ENCODE assay signal across 8 mouse cellular contexts in genomic region chrX:159626907-159627587, GRCm38 (mm10). TPM values are rescaled to one million over a fixed set of nuclear protein-coding genes. Genes with fewer than 3 reads are reported as not detected.
DNase-seq lines count a peak whose midpoint lies in the region; ATAC-seq and TF ChIP-seq lines count a peak whose summit lies in the region.

TSS of gene Sh3kbp1 (plus strand) at chrX:159627272.

- peak within 1 kb of the TSS; percentile 18; the same call in 1 of the 2 replicates for H3K27ac ChIP-seq in heart, embryonic 12.5 days (ENCODE audit: poor library complexity, severe bottlenecking)
- peak within 1 kb of the TSS; percentile 68 for H3K27ac ChIP-seq in kidney, embryonic 16.5 days (ENCODE audit: low read length)
- H3K27ac ChIP-seq in liver, embryonic 11.5 days (ENCODE audit: low read depth, low read length), result peak within 1 kb of the TSS; percentile 55
- H3K27ac ChIP-seq in stomach, embryonic 14.5 days (ENCODE audit: low read length), result peak within 1 kb of the TSS; percentile 61; the same call in 1 of the 2 replicates

- peak; percentile 37 for TF ChIP-seq POLR2A in myocyte (IDR thresholded peaks at IDR 0.05; ENCODE audit: insufficient read length, low read depth)

- peaks cover 7% of the 10 kb centered on the region; the same call in 1 of the 2 replicates for H3K4me1 ChIP-seq in heart, embryonic 12.5 days (replicated peaks)
- H3K4me1 ChIP-seq in kidney, embryonic 16.5 days (ENCODE audit: insufficient read depth, low read length), result peaks cover 8% of the 10 kb centered on the region; the same call in 1 of the 2 replicates
- H3K4me1 ChIP-seq in liver, embryonic 11.5 days (replicated peaks; ENCODE audit: control insufficient read depth, insufficient read depth, low read length), result peaks cover 7% of the 10 kb centered on the region; the same call in 1 of the 2 replicates
- H3K4me1 ChIP-seq in stomach, embryonic 14.5 days (ENCODE audit: control insufficient read depth, insufficient read depth, low read length), result 0 out of 2 replicates have a peak, but pooled peaks cover 2% of the 10 kb centered on the region

- peak within 1 kb of the TSS; percentile 78 for H3K9ac ChIP-seq in heart, embryonic 12.5 days
- H3K9ac ChIP-seq in kidney, embryonic 16.5 days (replicated peaks; ENCODE audit: low read length), result peak within 1 kb of the TSS; percentile 73
- peak within 1 kb of the TSS; percentile 70 for H3K9ac ChIP-seq in liver, embryonic 11.5 days (ENCODE audit: low read depth, low read length)
- peak within 1 kb of the TSS; percentile 37 for H3K9ac ChIP-seq in stomach, embryonic 14.5 days (replicated peaks; ENCODE audit: low read depth, low read length)

- DNase-seq in CD4-positive, CD25-positive, alpha-beta regulatory T cell, adult 2 months (ENCODE audit: low read depth, low spot score), result peak; percentile 79
- peak; percentile 20 for DNase-seq in brain, embryonic 18.5 days (ENCODE audit: low read depth, low spot score)
- no peak for DNase-seq in liver, embryonic 11.5 days (ENCODE audit: low spot score)

- peak within 1 kb of the TSS; percentile 14 for H3ac ChIP-seq in myocyte (ENCODE audit: control insufficient read depth, insufficient read length)

- H3K27me3 ChIP-seq in heart, embryonic 12.5 days (replicated peaks), result no peaks in the 10 kb centered on the region; the same call in 1 of the 2 replicates
- peaks cover 11% of the 10 kb centered on the region; the same call in 1 of the 2 replicates for H3K27me3 ChIP-seq in kidney, embryonic 16.5 days (ENCODE audit: insufficient read depth, low read length)
- peaks cover 21% of the 10 kb centered on the region for H3K27me3 ChIP-seq in liver, embryonic 11.5 days (replicated peaks; ENCODE audit: control insufficient read depth, insufficient read depth, low read length)
- H3K27me3 ChIP-seq in myocyte (ENCODE audit: control insufficient read depth, insufficient read depth, insufficient read length), result no peaks in the 10 kb centered on the region
- no peaks in the 10 kb centered on the region for H3K27me3 ChIP-seq in stomach, embryonic 14.5 days (ENCODE audit: control insufficient read depth, insufficient read depth, low read length)

- peaks cover 41% of the 10 kb centered on the region for H3K79me2 ChIP-seq in myocyte (ENCODE audit: control insufficient read depth, insufficient read depth)

- peak within 1 kb of the TSS; percentile 87 for H3K4me2 ChIP-seq in heart, embryonic 12.5 days
- peak within 1 kb of the TSS; percentile 70 for H3K4me2 ChIP-seq in kidney, embryonic 16.5 days (replicated peaks; ENCODE audit: low read depth, low read length)
- peak within 1 kb of the TSS; percentile 83 for H3K4me2 ChIP-seq in liver, embryonic 11.5 days
- H3K4me2 ChIP-seq in myocyte (ENCODE audit: low read depth), result peak within 1 kb of the TSS; percentile 79
- peak within 1 kb of the TSS; percentile 60 for H3K4me2 ChIP-seq in stomach, embryonic 14.5 days (replicated peaks; ENCODE audit: low read depth, low read length)

- peak within 1 kb of the TSS; percentile 72 for H3K4me3 ChIP-seq in heart, embryonic 12.5 days
- peak within 1 kb of the TSS; percentile 60 for H3K4me3 ChIP-seq in kidney, embryonic 16.5 days (ENCODE audit: low read length)
- H3K4me3 ChIP-seq in liver, embryonic 11.5 days (ENCODE audit: low read depth, low read length), result peak within 1 kb of the TSS; percentile 66
- H3K4me3 ChIP-seq in myocyte, result peak within 1 kb of the TSS; percentile 45
- H3K4me3 ChIP-seq in stomach, embryonic 14.5 days (ENCODE audit: low read depth, low read length), result peak within 1 kb of the TSS; percentile 51

- H3K36me3 ChIP-seq in heart, embryonic 12.5 days, result no peaks in the 10 kb centered on the region
- no peaks in the 10 kb centered on the region for H3K36me3 ChIP-seq in kidney, embryonic 16.5 days (ENCODE audit: insufficient read depth, low read length)
- no peaks in the 10 kb centered on the region for H3K36me3 ChIP-seq in liver, embryonic 11.5 days (ENCODE audit: control insufficient read depth, insufficient read depth, low read length)
- no peaks in the 10 kb centered on the region for H3K36me3 ChIP-seq in myocyte (ENCODE audit: control insufficient read depth, insufficient read depth)
- H3K36me3 ChIP-seq in stomach, embryonic 14.5 days (ENCODE audit: control insufficient read depth, insufficient read depth, low read length), result no peaks in the 10 kb centered on the region

- 16% methylated on average over 55 of the region's 60 CpGs for WGBS in heart, embryonic 12.5 days
- WGBS in kidney, embryonic 16.5 days, result 24% methylated on average over 44 of the region's 60 CpGs
- WGBS in liver, embryonic 11.5 days, result 13% methylated on average over 47 of the region's 60 CpGs
- WGBS in stomach, embryonic 14.5 days, result 22% methylated on average over 60 of the region's 60 CpGs

- peak; percentile 91 for ATAC-seq in erythroid progenitor cell, adult 5-6 weeks (replicated peaks; ENCODE audit: low FRiP score, poor library complexity, severe bottlenecking)
- peak; percentile 90 for ATAC-seq in heart, embryonic 12.5 days (ENCODE audit: insufficient number of reproducible peaks, low FRiP score)
- peak; percentile 92 for ATAC-seq in kidney, embryonic 16.5 days (ENCODE audit: low FRiP score, low TSS enrichment)
- ATAC-seq in liver, embryonic 11.5 days (replicated peaks; ENCODE audit: low FRiP score), result peak; percentile 89
- ATAC-seq in stomach, embryonic 14.5 days (ENCODE audit: insufficient number of reproducible peaks, insufficient read depth, low FRiP score, low read depth), result peak; percentile 86

- H3K9me3 ChIP-seq in heart, embryonic 12.5 days (replicated peaks), result no peaks in the 10 kb centered on the region
- H3K9me3 ChIP-seq in kidney, embryonic 16.5 days (ENCODE audit: low read length), result no peaks in the 10 kb centered on the region
- no peaks in the 10 kb centered on the region for H3K9me3 ChIP-seq in liver, embryonic 11.5 days (ENCODE audit: control insufficient read depth, low read length)
- H3K9me3 ChIP-seq in stomach, embryonic 14.5 days (ENCODE audit: control insufficient read depth, low read depth, low read length), result no peaks in the 10 kb centered on the region

TF ChIP-seq in myocyte, 11 proteins besides CTCF, POLR2A, EP300 and RAD21:
- no peak for TF ChIP-seq CEBPB (IDR thresholded peaks at IDR 0.05; ENCODE audit: insufficient read depth, poor library complexity, severe bottlenecking)
- TF ChIP-seq POLR2AphosphoS2 (IDR thresholded peaks at IDR 0.05; ENCODE audit: insufficient read length, low read depth), result no peak
- TF ChIP-seq MYOG (IDR thresholded peaks at IDR 0.05; ENCODE audit: control insufficient read depth in 1 of 3, insufficient read depth in 1 of 3, insufficient read length in 2 of 3, low read depth in 2 of 3), result peak in 1 of 3 experiments; percentile 9
- no peak for TF ChIP-seq TCF3 (IDR thresholded peaks at IDR 0.05; ENCODE audit: insufficient read length, low read depth)
- TF ChIP-seq REST (IDR thresholded peaks at IDR 0.05; ENCODE audit: insufficient read depth, insufficient read length), result no peak

RNA-seq across cellular contexts. Expression of gene Sh3kbp1, which starts in this region (rescaled TPM):
- 36.5 and 41.4 TPM in 2 replicates for total RNA-seq in erythroid progenitor cell, adult 5-6 weeks (2015; ENCODE audit: low replicate concordance)
- 24.3 and 35.2 TPM in 2 replicates for total RNA-seq in erythroid progenitor cell, adult 5-6 weeks (2017; ENCODE audit: low replicate concordance)
- 85.3 and 92.7 TPM in 2 replicates for polyA plus RNA-seq in heart, embryonic 12.5 days (2016; fragmentation: Nextera tagmentation; extraction: Ambion mirVana)
- 39.0 and 41.4 TPM in 2 replicates for polyA plus RNA-seq in kidney, embryonic 16.5 days (2015; fragmentation: Nextera tagmentation; extraction: Ambion mirVana)
- polyA plus RNA-seq in liver, embryonic 11.5 days (2014; fragmentation: Nextera tagmentation; extraction: Ambion mirVana), result 23.9 and 24.5 TPM in 2 replicates
- 31.7 TPM for polyA plus RNA-seq in myocyte (2012; fragmentation: generic; extraction: Trizol)
- 35.0 and 37.3 TPM in 2 replicates for polyA plus RNA-seq in stomach, embryonic 14.5 days (2014; fragmentation: Nextera tagmentation; extraction: Ambion mirVana)

Comparison
In these comparisons a context has a peak if more than half of its experiments do, and no peak if none do; other contexts are left out.
1. H3K27ac ChIP-seq: peak in every context shown above with its lines; median percentile 68 in kidney, embryonic 16.5 days; 61 in stomach, embryonic 14.5 days; 55 in liver, embryonic 11.5 days; 18 in heart, embryonic 12.5 days.